ENCODE assay signal across 9 mouse cellular contexts in the genomic region with DNA sequence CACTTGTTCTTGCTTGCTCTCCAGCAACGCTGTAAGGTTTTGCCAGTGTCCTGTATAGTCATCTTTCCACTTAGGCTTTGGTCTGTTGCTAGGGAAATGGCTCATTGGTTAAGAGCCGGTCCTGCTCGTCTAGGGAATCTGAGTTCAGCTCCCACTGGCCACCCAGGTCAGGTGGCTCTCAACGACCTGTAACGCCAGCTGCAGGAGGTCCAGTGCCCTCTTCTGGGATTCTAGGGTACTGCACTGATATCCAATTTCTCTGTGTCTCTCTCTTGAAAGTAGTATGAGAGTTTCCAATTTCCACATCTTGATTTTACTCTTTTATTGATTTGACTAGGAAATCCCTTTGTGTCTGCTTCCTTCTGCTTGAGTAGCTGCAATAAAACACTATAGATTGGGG. TPM values are rescaled to one million over a fixed set of nuclear protein-coding genes. Genes with fewer than 3 reads are reported as not detected.
DNase-seq lines count a peak whose midpoint lies in the region; ATAC-seq and TF ChIP-seq lines count a peak whose summit lies in the region.
"Had no signal": no experiment of that assay in that cellular context is flagged by ENCODE, and none has a peak within 500 bp of the region (broad histone marks: within the 10 kb centered on the region; RNA-seq: fewer than 3 reads in every experiment).

No protein-coding gene starts in this region.

- no peak overlapping the region for H3K4me3 ChIP-seq in forebrain, postnatal 0 days (ENCODE audit: low read depth, low read length)
- H3K4me3 ChIP-seq in forebrain, embryonic 13.5 days = no peak overlapping the region
- H3K4me3 ChIP-seq in midbrain, embryonic 11.5 days (ENCODE audit: low read depth, low read length) = no peak overlapping the region
- no peak overlapping the region for H3K4me3 ChIP-seq in midbrain, embryonic 16.5 days (ENCODE audit: low read depth, low read length)
- no peak overlapping the region for H3K4me3 ChIP-seq in limb, embryonic 11.5 days (ENCODE audit: low read depth, low read length)
- H3K4me3 ChIP-seq in intestine, embryonic 15.5 days (replicated peaks) = no peak overlapping the region

- no peaks in the 10 kb centered on the region for H3K36me3 ChIP-seq in forebrain, postnatal 0 days (ENCODE audit: insufficient read depth)
- no peaks in the 10 kb centered on the region for H3K36me3 ChIP-seq in forebrain, embryonic 13.5 days (ENCODE audit: poor library complexity, severe bottlenecking)
- no peaks in the 10 kb centered on the region for H3K36me3 ChIP-seq in midbrain, embryonic 11.5 days (ENCODE audit: control insufficient read depth, insufficient read depth, low read length)
- H3K36me3 ChIP-seq in midbrain, embryonic 16.5 days (ENCODE audit: control insufficient read depth, insufficient read depth, low read length) = no peaks in the 10 kb centered on the region
- no peaks in the 10 kb centered on the region for H3K36me3 ChIP-seq in limb, embryonic 11.5 days (ENCODE audit: control insufficient read depth, insufficient read depth, low read length)
- H3K36me3 ChIP-seq in intestine, embryonic 15.5 days = no peaks in the 10 kb centered on the region

- no peaks in the 10 kb centered on the region for H3K9me3 ChIP-seq in forebrain, postnatal 0 days (ENCODE audit: low read length)
- H3K9me3 ChIP-seq in forebrain, embryonic 13.5 days (replicated peaks) = no peaks in the 10 kb centered on the region
- H3K9me3 ChIP-seq in midbrain, embryonic 11.5 days (ENCODE audit: control insufficient read depth, low read length) = no peaks in the 10 kb centered on the region
- H3K9me3 ChIP-seq in midbrain, embryonic 16.5 days (replicated peaks; ENCODE audit: control insufficient read depth, low read length, poor library complexity, severe bottlenecking) = no peaks in the 10 kb centered on the region
- no peaks in the 10 kb centered on the region for H3K9me3 ChIP-seq in limb, embryonic 11.5 days (ENCODE audit: control insufficient read depth, low read length)
- no peaks in the 10 kb centered on the region for H3K9me3 ChIP-seq in intestine, embryonic 15.5 days

- peak; percentile 44 for TF ChIP-seq CTCF in forebrain, postnatal 0 days (IDR thresholded peaks at IDR 0.05; ENCODE audit: low read depth)

- 30% methylated on average over 5 of the region's 5 CpGs for WGBS in forebrain, postnatal 0 days
- WGBS in forebrain, embryonic 13.5 days = 34% methylated on average over 5 of the region's 5 CpGs
- WGBS in midbrain, embryonic 11.5 days = 39% methylated on average over 5 of the region's 5 CpGs
- 28% methylated on average over 5 of the region's 5 CpGs for WGBS in midbrain, embryonic 16.5 days
- 35% methylated on average over 5 of the region's 5 CpGs for WGBS in limb, embryonic 11.5 days
- WGBS in intestine, embryonic 15.5 days = 38% methylated on average over 5 of the region's 5 CpGs

- no peak for DNase-seq in forebrain, postnatal 0 days
- DNase-seq in midbrain, embryonic 11.5 days (ENCODE audit: low spot score, missing footprints) = peak; percentile 86
- peak; percentile 6 for DNase-seq in c-Kit-positive CD71-negative TER-119-negative erythroid progenitor cells, embryonic 14.5 days (ENCODE audit: low read depth)
- peak; percentile 34 for DNase-seq in limb, embryonic 11.5 days (ENCODE audit: low spot score)

- 0 out of 2 replicates have a peak, but pooled peaks cover 3% of the 10 kb centered on the region for H3K27me3 ChIP-seq in forebrain, postnatal 0 days (ENCODE audit: insufficient read depth, low read length)
- H3K27me3 ChIP-seq in forebrain, embryonic 13.5 days = no peaks in the 10 kb centered on the region
- no peaks in the 10 kb centered on the region for H3K27me3 ChIP-seq in midbrain, embryonic 11.5 days (ENCODE audit: control insufficient read depth, insufficient read depth, low read length)
- no peaks in the 10 kb centered on the region for H3K27me3 ChIP-seq in midbrain, embryonic 16.5 days (ENCODE audit: control insufficient read depth, insufficient read depth, low read depth, low read length)
- no peaks in the 10 kb centered on the region for H3K27me3 ChIP-seq in limb, embryonic 11.5 days (ENCODE audit: control insufficient read depth, insufficient read depth, low read length)
- no peaks in the 10 kb centered on the region for H3K27me3 ChIP-seq in intestine, embryonic 15.5 days (replicated peaks)

- H3K27ac ChIP-seq in forebrain, postnatal 0 days (ENCODE audit: low read depth, low read length) = no peak overlapping the region
- no peak overlapping the region for H3K27ac ChIP-seq in forebrain, embryonic 13.5 days
- H3K27ac ChIP-seq in midbrain, embryonic 11.5 days (ENCODE audit: low read depth, low read length) = no peak overlapping the region
- H3K27ac ChIP-seq in midbrain, embryonic 16.5 days (ENCODE audit: low read length) = no peak overlapping the region
- H3K27ac ChIP-seq in limb, embryonic 11.5 days (replicated peaks; ENCODE audit: low read depth, low read length) = no peak overlapping the region
- no peak overlapping the region for H3K27ac ChIP-seq in intestine, embryonic 15.5 days

- no peak overlapping the region for H3K9ac ChIP-seq in forebrain, postnatal 0 days
- no peak overlapping the region for H3K9ac ChIP-seq in forebrain, embryonic 13.5 days
- no peak overlapping the region for H3K9ac ChIP-seq in midbrain, embryonic 11.5 days (ENCODE audit: low read length)
- no peak overlapping the region for H3K9ac ChIP-seq in midbrain, embryonic 16.5 days (ENCODE audit: low read depth, low read length)
- H3K9ac ChIP-seq in limb, embryonic 11.5 days (ENCODE audit: low read length) = no peak overlapping the region
- H3K9ac ChIP-seq in intestine, embryonic 15.5 days = no peak overlapping the region

- no peaks in the 10 kb centered on the region for H3K4me1 ChIP-seq in forebrain, postnatal 0 days (ENCODE audit: insufficient read depth)
- H3K4me1 ChIP-seq in forebrain, embryonic 13.5 days = no peaks in the 10 kb centered on the region
- no peaks in the 10 kb centered on the region for H3K4me1 ChIP-seq in midbrain, embryonic 11.5 days (ENCODE audit: control insufficient read depth, insufficient read depth, low read length)
- no peaks in the 10 kb centered on the region for H3K4me1 ChIP-seq in midbrain, embryonic 16.5 days (ENCODE audit: control insufficient read depth, insufficient read depth, low read length)
- no peaks in the 10 kb centered on the region for H3K4me1 ChIP-seq in limb, embryonic 11.5 days (ENCODE audit: control insufficient read depth, insufficient read depth, low read length)
- no peaks in the 10 kb centered on the region for H3K4me1 ChIP-seq in intestine, embryonic 15.5 days (replicated peaks)

- no peak for ATAC-seq in forebrain, postnatal 0 days
- ATAC-seq in forebrain, embryonic 13.5 days = no peak
- no peak for ATAC-seq in midbrain, embryonic 11.5 days (ENCODE audit: low FRiP score)
- no peak for ATAC-seq in midbrain, embryonic 16.5 days
- ATAC-seq in limb, embryonic 11.5 days (ENCODE audit: insufficient number of reproducible peaks, low FRiP score, low TSS enrichment, low read depth) = no peak
- ATAC-seq in megakaryocyte, adult 5-6 weeks (ENCODE audit: poor library complexity, severe bottlenecking) = no peak
- ATAC-seq in intestine, embryonic 15.5 days = no peak

- no peak overlapping the region for H3K4me2 ChIP-seq in forebrain, postnatal 0 days (ENCODE audit: low read depth)
- H3K4me2 ChIP-seq in forebrain, embryonic 13.5 days = no peak overlapping the region
- no peak overlapping the region for H3K4me2 ChIP-seq in midbrain, embryonic 11.5 days
- H3K4me2 ChIP-seq in midbrain, embryonic 16.5 days (ENCODE audit: low read length) = no peak overlapping the region
- H3K4me2 ChIP-seq in limb, embryonic 11.5 days (ENCODE audit: low read depth, severe bottlenecking) = no peak overlapping the region
- H3K4me2 ChIP-seq in intestine, embryonic 15.5 days (replicated peaks) = no peak overlapping the region

RNA-seq across cellular contexts. Expression of a gene that starts 4.3 kb away (rescaled TPM):
- 0.15 and 1.3 TPM in 2 replicates for total RNA-seq in forebrain, postnatal 0 days (2014; rRNA removed)
- polyA plus RNA-seq in forebrain, postnatal 0 days (2015; fragmentation: Nextera tagmentation; extraction: Ambion mirVana) = 0.38 and 0.85 TPM in 2 replicates
- not detected in 2 replicates for polyA plus RNA-seq in forebrain, embryonic 13.5 days (2015; fragmentation: Nextera tagmentation; extraction: Ambion mirVana)
- polyA plus RNA-seq in midbrain, embryonic 11.5 days (2014; fragmentation: Nextera tagmentation; extraction: Ambion mirVana) = 0.22 and 0.31 TPM in 2 replicates
- polyA plus RNA-seq in midbrain, embryonic 16.5 days (2015; fragmentation: Nextera tagmentation; extraction: Ambion mirVana) = 0.25 and 0.29 TPM in 2 replicates
- not detected in 2 replicates for polyA plus RNA-seq in limb, embryonic 11.5 days (2014; fragmentation: Nextera tagmentation; extraction: Ambion mirVana)
- not detected in 2 replicates for total RNA-seq in megakaryocyte, adult 5-6 weeks (2015)
- not detected in 2 replicates for total RNA-seq in megakaryocyte, adult 5-6 weeks (2017)
- not detected in 2 replicates for polyA plus RNA-seq in intestine, embryonic 15.5 days (2015; fragmentation: Nextera tagmentation; extraction: Ambion mirVana)
- polyA plus RNA-seq: intestine, embryonic 14.5 days had no signal

RNA-seq across cellular contexts. Expression of a gene that starts 36.7 kb away (rescaled TPM):
- 79.3 and 85.2 TPM in 2 replicates for total RNA-seq in forebrain, postnatal 0 days (2014; rRNA removed)
- polyA plus RNA-seq in forebrain, postnatal 0 days (2015; fragmentation: Nextera tagmentation; extraction: Ambion mirVana) = 60.1 and 71.7 TPM in 2 replicates
- polyA plus RNA-seq in forebrain, embryonic 13.5 days (2015; fragmentation: Nextera tagmentation; extraction: Ambion mirVana) = 30.5 and 33.8 TPM in 2 replicates
- 24.7 and 26.9 TPM in 2 replicates for polyA plus RNA-seq in midbrain, embryonic 11.5 days (2014; fragmentation: Nextera tagmentation; extraction: Ambion mirVana)
- 63.8 and 64.4 TPM in 2 replicates for polyA plus RNA-seq in midbrain, embryonic 16.5 days (2015; fragmentation: Nextera tagmentation; extraction: Ambion mirVana)
- polyA plus RNA-seq in limb, embryonic 11.5 days (2014; fragmentation: Nextera tagmentation; extraction: Ambion mirVana) = 10.8 and 13.9 TPM in 2 replicates
- total RNA-seq in megakaryocyte, adult 5-6 weeks (2015) = 0.54 and 0.59 TPM in 2 replicates
- 0.26 and 0.37 TPM in 2 replicates for total RNA-seq in megakaryocyte, adult 5-6 weeks (2017)
- 3.9 and 4.4 TPM in 2 replicates for polyA plus RNA-seq in intestine, embryonic 15.5 days (2015; fragmentation: Nextera tagmentation; extraction: Ambion mirVana)

RNA-seq across cellular contexts. Expression of a gene that starts 50.7 kb away (rescaled TPM):
- total RNA-seq in forebrain, postnatal 0 days (2014; rRNA removed) = 58.4 and 73.2 TPM in 2 replicates
- polyA plus RNA-seq in forebrain, postnatal 0 days (2015; fragmentation: Nextera tagmentation; extraction: Ambion mirVana) = 157 and 159 TPM in 2 replicates
- polyA plus RNA-seq in forebrain, embryonic 13.5 days (2015; fragmentation: Nextera tagmentation; extraction: Ambion mirVana) = 173 and 192 TPM in 2 replicates
- polyA plus RNA-seq in midbrain, embryonic 11.5 days (2014; fragmentation: Nextera tagmentation; extraction: Ambion mirVana) = 161 and 174 TPM in 2 replicates
- polyA plus RNA-seq in midbrain, embryonic 16.5 days (2015; fragmentation: Nextera tagmentation; extraction: Ambion mirVana) = 158 and 163 TPM in 2 replicates
- 148 and 149 TPM in 2 replicates for polyA plus RNA-seq in limb, embryonic 11.5 days (2014; fragmentation: Nextera tagmentation; extraction: Ambion mirVana)
- 77.5 and 88.7 TPM in 2 replicates for total RNA-seq in megakaryocyte, adult 5-6 weeks (2015)
- 49.2 and 58.5 TPM in 2 replicates for total RNA-seq in megakaryocyte, adult 5-6 weeks (2017)
- 160 and 175 TPM in 2 replicates for polyA plus RNA-seq in intestine, embryonic 15.5 days (2015; fragmentation: Nextera tagmentation; extraction: Ambion mirVana)
